Mouse (Mus musculus) heart, adult 2 months (tissue): ENCODE measurements around the gene Podn. TPM values are rescaled to one million over a fixed set of nuclear protein-coding genes. Genes with fewer than 3 reads are reported as not detected.

Source experiments
- DNase-seq, 2 experiments: peaks; one replicate each; pipeline ENCODE4 v3.0.0; 2021
- H3K27ac ChIP-seq: fragments of 200-600 bp; 2 replicates; pipeline ENCODE4 v1.8.1; 2022
- H3K27me3 ChIP-seq: fragments of 200-500 bp; 2 replicates; pipeline ENCODE4 v1.6.1; 2012; ENCODE audit warnings: mild to moderate bottlenecking, low read length, inconsistent platforms, mixed read lengths; ENCODE audit not compliant: control insufficient read depth, insufficient read depth
- H3K36me3 ChIP-seq: fragments of 200-500 bp; 2 replicates; pipeline ENCODE4 v1.6.1; 2012; ENCODE audit warnings: low read length, inconsistent platforms; ENCODE audit not compliant: control insufficient read depth, insufficient read depth
- H3K4me1 ChIP-seq: fragments of 200-500 bp; 2 replicates; pipeline ENCODE4 v1.6.1; 2011; ENCODE audit warnings: low read length; ENCODE audit not compliant: control insufficient read depth, insufficient read depth
- H3K4me3 ChIP-seq: fragments of 200-600 bp; 2 replicates; pipeline ENCODE4 v1.8.1; 2022
- H3K79me2 ChIP-seq: fragments of 200-500 bp; replicated peaks from 2 replicates; pipeline ENCODE4 v1.6.1; 2012; ENCODE audit warnings: mild to moderate bottlenecking, inconsistent platforms, low read length, moderate library complexity, mixed read lengths; ENCODE audit not compliant: control insufficient read depth, insufficient read depth
- H3K9ac ChIP-seq: fragments of 200-500 bp; 2 replicates; pipeline ENCODE4 v1.6.1; 2012; ENCODE audit warnings: low read depth, mild to moderate bottlenecking, control low read depth, inconsistent platforms, low read length, mixed read lengths
- CTCF ChIP-seq: fragments of 200-600 bp; IDR thresholded peaks from 2 replicates; pipeline ENCODE4 v1.8.1; 2022; ENCODE audit warnings: antibody characterized with exemption, mild to moderate bottlenecking, moderate library complexity
- EP300 ChIP-seq: fragments of 200-500 bp; IDR thresholded peaks from 2 replicates; pipeline ENCODE4 v1.6.1; 2011; ENCODE audit warnings: low read depth, low read length, control low read depth; ENCODE audit not compliant: insufficient read depth
- POLR2A ChIP-seq: fragments of 200-500 bp; IDR thresholded peaks from 2 replicates; pipeline ENCODE4 v1.6.1; 2011; ENCODE audit warnings: mild to moderate bottlenecking, low read depth, low read length, control low read depth; ENCODE audit not compliant: insufficient read depth
- WGBS: fragments of 180-500 bp; shearing (Covaris S2); methylation state at CpG from one replicate; pipeline ENCODE4 v1.1.7; 2018; 5-methylcytosine and 5-hydroxymethylcytosine counted together
- intact Hi-C: fragments of 180-260 bp; cut with DNase I; formaldehyde crosslinking; loops from one replicate; pipeline ENCODE4 v1.15.1; 2025
- polyA plus RNA-seq: library from polyadenylated mRNA; depleted of rRNA; stranded (reverse); fragments of >200 nt; gene quantifications from 2 replicates; pipeline ENCODE4 v1.2.3, GENCODE M21; 2012
- total RNA-seq, 2 experiments: library from RNA; stranded (reverse); gene quantifications; 2 replicates each; pipeline ENCODE4 v1.2.3; 2021

The Podn gene
- total and polyA plus RNA-seq, 3 experiments = 17.9 to 79.6 (median 20.8) TPM

- no peak for DNase-seq
- intact Hi-C loops = no loop called here
Measured at GRCm38 (mm10) chr4:107979530-107979929, 116.7 kb downstream of the Podn start.

GRCm38 (mm10) chr4:107977593-107977992 lies 118.7 kb downstream of the Podn start:
- no peaks in the 10 kb centered on the region for H3K79me2 ChIP-seq
- no peak for TF ChIP-seq EP300
- no peak for TF ChIP-seq POLR2A
- no peak for TF ChIP-seq CTCF
- no peak for DNase-seq
- intact Hi-C loops = no loop called here
- H3K36me3 ChIP-seq = no peaks in the 10 kb centered on the region
- no peak overlapping the region for H3K27ac ChIP-seq
- H3K27me3 ChIP-seq = no peaks in the 10 kb centered on the region
- no peak overlapping the region for H3K4me3 ChIP-seq
- no peak overlapping the region for H3K9ac ChIP-seq
- H3K4me1 ChIP-seq = peaks cover 2% of the 10 kb centered on the region; the same call in 1 of the 2 replicates
- 68% methylated on average over 4 of the region's 4 CpGs for WGBS

More at GRCm38 (mm10) chr4:107979530-107979929, 116.7 kb downstream of the Podn start:
- Histone ChIP-seq H3K27me3 (no peaks in the 10 kb centered on the region), H3K4me1 (peaks cover 5% of the 10 kb centered on the region; the same call in 1 of the 2 replicates), H3K36me3 (no peaks in the 10 kb centered on the region), H3K79me2 (no peaks in the 10 kb centered on the region), H3K9ac (no peak overlapping the region), H3K27ac (no peak overlapping the region), H3K4me3 (no peak overlapping the region)
- 31% methylated on average over 2 of the region's 2 CpGs for WGBS
- TF ChIP-seq EP300 = no peak
- TF ChIP-seq CTCF = no peak
- TF ChIP-seq POLR2A = no peak

- no peak overlapping the region for H3K4me3 ChIP-seq
- no peaks in the 10 kb centered on the region for H3K36me3 ChIP-seq
- H3K27me3 ChIP-seq = no peaks in the 10 kb centered on the region
- H3K27ac ChIP-seq = no peak overlapping the region
- no peaks in the 10 kb centered on the region for H3K79me2 ChIP-seq
- intact Hi-C loops = no loop called here
- H3K4me1 ChIP-seq = peaks cover 2% of the 10 kb centered on the region; the same call in 1 of the 2 replicates
- WGBS = 65% methylated on average over 7 of the region's 7 CpGs
- no peak overlapping the region for H3K9ac ChIP-seq
- DNase-seq = no peak
- TF ChIP-seq EP300 (no peak), CTCF (no peak), POLR2A (no peak)
Measured at GRCm38 (mm10) chr4:107975004-107975403, 121.2 kb downstream of the Podn start.

- Histone ChIP-seq H3K79me2 (no peaks in the 10 kb centered on the region), H3K36me3 (no peaks in the 10 kb centered on the region), H3K4me1 (peaks cover 2% of the 10 kb centered on the region; the same call in 1 of the 2 replicates), H3K27ac (no peak overlapping the region), H3K27me3 (no peaks in the 10 kb centered on the region), H3K9ac (no peak overlapping the region), H3K4me3 (no peak overlapping the region)
- TF ChIP-seq EP300 (no peak), CTCF (no peak), POLR2A (no peak)
- DNase-seq = no peak
- intact Hi-C loops = no loop called here
- WGBS = 80% methylated on average over 11 of the region's 11 CpGs
Measured at GRCm38 (mm10) chr4:107974527-107974926, 121.7 kb downstream of the Podn start.

GRCm38 (mm10) chr4:107971162-107971561 lies 125.1 kb downstream of the Podn start:
- Histone ChIP-seq H3K4me3 (no peak overlapping the region), H3K36me3 (no peaks in the 10 kb centered on the region), H3K9ac (no peak overlapping the region), H3K4me1 (peaks cover 2% of the 10 kb centered on the region), H3K27me3 (no peaks in the 10 kb centered on the region), H3K27ac (0 out of 2 replicates have a peak overlapping the region, but pooled peaks have one; percentile 47), H3K79me2 (no peaks in the 10 kb centered on the region)
- TF ChIP-seq EP300 = no peak
- no peak for TF ChIP-seq POLR2A
- no peak for TF ChIP-seq CTCF
- intact Hi-C loops = no loop called here
- no peak for DNase-seq
- WGBS = 81% methylated on average over 1 of the region's 1 CpGs

GRCm38 (mm10) chr4:107969781-107970180 lies 126.5 kb downstream of the Podn start:
- no peaks in the 10 kb centered on the region for H3K36me3 ChIP-seq
- no peak for DNase-seq
- H3K27ac ChIP-seq = no peak overlapping the region
- H3K79me2 ChIP-seq = no peaks in the 10 kb centered on the region
- TF ChIP-seq EP300 = no peak
- no peak for TF ChIP-seq CTCF
- TF ChIP-seq POLR2A = no peak
- H3K9ac ChIP-seq = no peak overlapping the region
- H3K27me3 ChIP-seq = no peaks in the 10 kb centered on the region
- intact Hi-C loops = no loop called here
- peaks cover 2% of the 10 kb centered on the region for H3K4me1 ChIP-seq
- no peak overlapping the region for H3K4me3 ChIP-seq
